Mouse (Mus musculus) naive thymus-derived CD4-positive, alpha-beta T cell, adult 5 months (primary cell): ENCODE results near the gene Lrrc8d. TPM values are rescaled to one million over a fixed set of nuclear protein-coding genes. Genes with fewer than 3 reads are reported as not detected.

ENCODE experiments used
- polyA plus RNA-seq: library from polyadenylated mRNA; unstranded; fragments of 100-300 nt; shearing (Covaris generic); gene quantifications from one replicate; pipeline ENCODE4 v1.2.1, GENCODE M21; 2017

The Lrrc8d gene
- polyA plus RNA-seq: 34.0 TPM

DNA sequence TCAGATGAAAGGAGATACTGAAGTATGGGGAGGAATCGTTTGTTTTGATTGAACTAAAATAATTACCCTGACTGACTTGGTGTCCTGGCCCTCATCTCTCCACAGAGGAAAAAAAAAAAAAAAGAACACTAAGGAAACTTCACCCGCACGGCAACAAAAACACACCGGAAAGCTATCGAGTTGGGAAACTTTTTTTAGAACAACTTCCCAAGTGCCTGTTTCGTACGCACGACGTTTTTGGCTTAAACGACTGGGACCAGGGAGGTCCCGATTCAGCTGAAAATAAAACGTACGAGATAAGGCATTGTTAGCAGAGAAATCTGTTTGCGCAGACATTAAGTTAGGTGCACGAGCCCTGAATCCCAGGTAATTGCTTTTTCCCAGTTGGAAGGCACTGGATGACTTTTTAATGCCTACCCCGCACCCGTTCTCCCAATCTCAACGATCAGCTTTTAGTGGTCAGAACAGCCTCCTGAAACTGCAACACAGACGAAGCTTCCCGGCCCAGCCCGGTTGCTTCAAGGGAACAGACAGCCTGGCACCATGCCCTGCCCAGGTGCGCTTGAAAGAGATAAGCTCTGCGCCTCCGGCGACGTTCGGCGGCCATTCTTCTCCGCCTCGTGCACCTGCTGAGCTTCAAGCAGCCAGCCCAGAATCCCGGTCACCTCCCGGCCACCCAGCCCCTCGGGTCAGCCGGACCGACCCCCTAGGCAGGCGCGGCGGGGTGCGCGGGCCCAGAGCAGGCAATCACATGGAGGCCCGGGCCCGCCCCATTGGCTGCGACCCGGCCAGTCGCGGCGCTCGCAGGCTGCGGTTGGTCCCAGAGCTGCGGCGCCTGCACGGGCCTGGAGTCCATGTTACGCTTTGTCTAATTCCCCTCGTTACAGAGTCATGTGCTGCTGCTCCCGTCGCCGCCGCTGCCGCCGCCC, at the start of gene Lrrc8d:
Gene Lrrc8d (plus strand): TSS at position 829 of the 929 bp plus-strand sequence.

DNA sequence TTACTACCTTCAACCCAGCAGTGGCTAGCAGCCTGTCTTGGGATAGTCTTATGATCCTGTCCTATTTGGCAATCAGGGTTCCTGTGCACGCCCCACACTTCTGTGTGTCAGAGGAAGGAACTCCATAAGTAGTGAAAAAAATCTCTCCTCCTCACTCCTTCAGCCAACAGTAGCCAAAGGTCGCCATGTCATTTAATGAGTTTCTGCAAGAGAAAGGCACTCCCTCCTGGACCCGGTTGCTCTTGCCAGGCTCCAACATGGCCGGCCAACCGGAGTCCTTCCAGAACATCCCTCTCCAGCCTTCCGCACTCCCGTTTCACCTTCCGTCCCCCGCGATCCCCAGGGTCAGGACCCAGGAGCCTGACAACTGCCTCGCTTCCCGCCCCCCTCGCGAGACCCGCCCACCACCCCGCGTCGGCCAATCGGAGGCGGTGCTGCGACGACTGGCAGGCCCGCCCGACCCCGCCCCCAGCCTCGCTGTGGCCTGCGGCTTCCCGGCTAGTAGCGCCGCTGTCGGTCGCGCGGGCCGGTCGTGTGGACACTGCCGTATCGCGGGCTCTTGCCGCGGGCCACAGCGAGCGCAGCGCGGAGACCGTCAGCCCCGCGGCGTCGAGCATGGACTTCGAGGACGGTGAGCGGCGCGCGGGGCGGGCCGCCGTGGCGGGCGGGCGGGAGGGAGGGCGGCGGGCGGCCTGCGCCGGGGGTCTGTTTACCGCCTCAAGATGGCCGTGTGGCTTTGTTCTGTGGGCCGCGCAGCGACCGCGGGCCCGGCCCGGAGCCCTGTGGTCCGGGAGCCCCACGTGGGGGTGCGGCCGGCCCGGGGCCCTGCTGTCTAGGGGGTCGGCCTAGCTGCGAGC, 176.5 kb downstream of the Lrrc8d start, which contains the start of gene Zfp326:
Gene Zfp326 (plus strand): TSS at position 498 of the 857 bp plus-strand sequence.

Other genes with a start within 250 kb of the Lrrc8d start
- 101 TPM for gene Lrrc8c, start 180.6 kb upstream of the Lrrc8d start, polyA plus RNA-seq
- 39.1 TPM for gene Zfp326, start 176.6 kb downstream of the Lrrc8d start, polyA plus RNA-seq